Mouse (Mus musculus): ENCODE data around the gene Grin2a.

GRCm38 (mm10) chr16:9527214-9527613, 468.1 kb downstream of the Grin2a start:
- no peak for TF ChIP-seq CTCF (IDR thresholded peaks at IDR 0.05; ENCODE audit: extremely low read depth, insufficient read depth, insufficient read length, insufficient replicate concordance)
- no peak for TF ChIP-seq POLR2A (IDR thresholded peaks at IDR 0.05; ENCODE audit: low read depth, low read length)
